Mouse (Mus musculus) forebrain, embryonic 12.5 days (tissue): Measurements from ENCODE around the gene Gimap8. TPM values are rescaled to one million over a fixed set of nuclear protein-coding genes. Genes with fewer than 3 reads are reported as not detected.
"Not testable (repeated sequence)": the region's sequence is repeated elsewhere in the genome, so short reads cannot be mapped to it uniquely, and the experiment has no call there.

ENCODE experiments used
- ATAC-seq: fragments of 200-750 bp; cut with Nextera tagmentation; 2 replicates; pipeline ENCODE4 v1.8.0; 2017; ENCODE audit warnings: moderate TSS enrichment; ENCODE audit not compliant: low FRiP score
- H3K27ac ChIP-seq: fragments of 300-500 bp; sonication (generic); 2 replicates; pipeline ENCODE4 v1.5.1; 2016; ENCODE audit warnings: mild to moderate bottlenecking
- H3K27me3 ChIP-seq: fragments of 300-500 bp; sonication (generic); 2 replicates; pipeline ENCODE4 v1.6.1; 2016; ENCODE audit warnings: mild to moderate bottlenecking
- H3K36me3 ChIP-seq: fragments of 300-500 bp; sonication (generic); replicated peaks from 2 replicates; pipeline ENCODE4 v1.6.1; 2016; ENCODE audit warnings: mild to moderate bottlenecking
- H3K4me1 ChIP-seq: fragments of 300-500 bp; sonication (generic); 2 replicates; pipeline ENCODE4 v1.6.1; 2016
- H3K4me2 ChIP-seq: fragments of 300-500 bp; sonication (generic); 2 replicates; pipeline ENCODE4 v1.6.1; 2016; ENCODE audit warnings: mild to moderate bottlenecking, moderate library complexity
- H3K4me3 ChIP-seq: fragments of 300-500 bp; sonication (generic); replicated peaks from 2 replicates; pipeline ENCODE4 v1.5.1; 2016; ENCODE audit warnings: mild to moderate bottlenecking
- H3K9ac ChIP-seq: fragments of 300-500 bp; sonication (generic); 2 replicates; pipeline ENCODE4 v1.6.1; 2016; ENCODE audit warnings: mild to moderate bottlenecking
- H3K9me3 ChIP-seq: fragments of 300-500 bp; sonication (generic); 2 replicates; pipeline ENCODE4 v1.6.1; 2016
- WGBS: fragments of 180-500 bp; shearing (Covaris S2); methylation state at CpG from one replicate; pipeline ENCODE4 v1.1.7; 2016; 5-methylcytosine and 5-hydroxymethylcytosine counted together
- polyA plus RNA-seq: library from polyadenylated mRNA; unstranded; fragments of >200 nt; fragmentation: Nextera tagmentation; extraction: Ambion mirVana; gene quantifications from 2 replicates; pipeline ENCODE4 v1.2.1, GENCODE M21; 2016

The Gimap8 gene
- polyA plus RNA-seq, 1 experiment from 2014 or later = 0.36 TPM

DNA sequence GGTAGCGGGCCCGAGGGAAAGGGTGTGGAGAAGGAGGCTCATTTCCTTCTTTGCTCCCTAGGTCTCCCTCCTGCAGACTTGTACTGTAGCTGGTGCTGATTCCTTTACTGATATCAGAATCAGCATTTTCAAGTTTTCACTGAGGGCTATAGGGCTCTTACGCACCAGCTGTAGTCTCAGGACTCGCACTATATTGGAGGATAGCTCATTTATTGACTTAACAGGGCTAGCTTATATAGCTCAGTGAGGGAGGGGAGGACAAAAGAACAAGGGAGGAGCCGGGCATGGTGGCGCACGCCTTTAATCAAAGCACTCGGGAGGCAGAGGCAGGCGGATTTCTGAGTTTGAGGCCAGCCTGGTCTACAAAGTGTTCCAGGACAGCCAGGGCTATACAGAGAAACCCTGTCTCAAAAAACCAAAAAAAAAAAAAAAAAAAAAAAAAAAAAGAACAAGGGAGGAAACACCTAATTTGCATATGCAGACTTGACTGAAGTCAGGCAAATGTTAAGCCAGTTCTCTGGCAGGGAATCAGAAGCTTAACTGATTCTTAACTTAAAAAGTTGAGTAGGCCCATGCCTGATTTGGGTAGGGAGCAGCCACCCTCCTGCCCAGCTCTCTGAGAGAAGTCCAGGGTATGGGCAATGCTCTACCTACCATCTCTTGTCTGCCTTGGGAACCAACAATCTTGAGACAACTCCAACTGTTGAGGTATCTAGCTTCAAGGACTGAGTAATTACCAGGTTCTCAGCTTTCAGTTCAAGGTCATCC, 27.4 kb downstream of the Gimap8 start:
- Histone ChIP-seq H3K4me1 (peaks cover 8% of the 10 kb centered on the region), H3K4me2 (no peak overlapping the region), H3K27ac (no peak overlapping the region), H3K36me3 (no peaks in the 10 kb centered on the region), H3K4me3 (no peak overlapping the region), H3K27me3 (no peaks in the 10 kb centered on the region), H3K9ac (no peak overlapping the region), H3K9me3 (no peaks in the 10 kb centered on the region)
- 92% methylated on average over 9 of the region's 9 CpGs for WGBS
- ATAC-seq = no peak

DNA sequence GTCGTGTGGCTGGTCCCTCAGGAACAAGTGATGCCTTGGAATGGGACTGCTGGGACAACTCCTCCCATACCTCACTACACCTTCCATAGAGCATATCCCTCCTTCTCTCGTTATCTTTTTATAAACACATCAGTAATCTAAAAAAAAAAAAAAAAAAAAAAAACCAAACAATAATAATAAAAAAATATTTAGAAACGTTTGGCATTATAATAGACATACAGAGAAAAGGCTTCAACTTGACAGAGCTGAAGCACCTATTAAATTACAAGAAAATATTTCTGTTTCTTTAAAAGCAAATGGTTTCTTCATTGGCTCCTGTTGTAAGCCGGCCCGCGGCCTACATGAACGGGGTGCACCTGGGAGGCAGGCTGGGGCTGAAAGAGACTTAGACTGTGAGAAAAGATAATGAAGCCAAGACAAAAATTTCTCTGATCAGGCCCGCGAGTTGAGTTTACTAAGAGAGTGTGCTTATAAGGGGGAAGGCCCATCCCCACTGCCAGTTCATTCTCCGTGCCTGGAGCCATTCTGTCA, 28.4 kb downstream of the Gimap8 start:
- ATAC-seq = no peak
- no peak overlapping the region for H3K4me3 ChIP-seq
- no peaks in the 10 kb centered on the region for H3K27me3 ChIP-seq
- 47% methylated on average over 10 of the region's 10 CpGs for WGBS
- H3K9me3 ChIP-seq = no peaks in the 10 kb centered on the region
- H3K4me1 ChIP-seq = peaks cover 8% of the 10 kb centered on the region
- no peaks in the 10 kb centered on the region for H3K36me3 ChIP-seq
- H3K9ac ChIP-seq = no peak overlapping the region
- no peak overlapping the region for H3K27ac ChIP-seq
- peak overlapping the region; percentile 25 for H3K4me2 ChIP-seq

DNA sequence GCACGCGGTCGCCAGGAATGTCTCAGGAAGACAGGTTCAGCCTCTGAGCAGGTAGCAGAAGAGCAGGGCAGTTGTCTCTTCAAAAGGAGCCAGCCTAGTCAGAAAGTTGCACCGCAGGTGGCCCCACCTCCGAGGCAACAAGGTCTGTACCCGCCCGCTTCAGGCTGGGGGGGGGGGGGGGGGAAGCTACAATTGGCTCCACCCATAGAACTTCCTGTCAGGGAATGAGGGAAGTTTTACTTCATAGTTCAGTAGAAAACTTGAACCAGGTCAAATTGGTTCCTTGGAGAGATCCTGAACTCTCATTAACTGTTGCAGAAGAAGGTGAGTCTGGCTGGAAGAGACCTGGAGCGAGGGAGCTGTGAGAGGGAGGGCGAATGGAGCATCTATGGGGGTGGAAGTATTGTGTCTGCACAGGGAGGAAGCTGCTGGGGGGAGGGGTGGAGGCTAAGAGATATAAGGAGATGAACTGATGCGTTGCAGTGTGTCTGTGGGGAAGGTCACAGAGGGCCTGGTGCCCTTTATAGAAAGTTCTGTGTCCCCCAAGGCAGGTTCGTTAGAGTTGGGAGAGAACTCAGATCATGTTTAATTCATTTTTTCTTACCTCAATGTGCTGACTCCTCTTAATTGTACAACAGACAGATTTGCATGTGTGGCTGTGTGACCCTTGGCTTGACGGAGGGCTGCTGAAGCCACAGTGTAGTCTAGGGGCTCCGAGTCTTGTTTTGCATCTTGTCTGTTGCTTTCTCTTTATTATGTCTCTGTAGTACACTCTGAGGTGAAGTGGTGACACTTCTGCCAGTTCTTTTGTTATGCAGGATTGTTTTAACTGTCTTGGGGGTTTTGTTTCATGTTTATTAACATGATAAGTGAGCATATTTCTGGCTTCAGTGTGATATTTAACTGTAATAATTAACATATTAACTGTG, 29.2 kb downstream of the Gimap8 start, which contains the start of gene Gimap9:
Gimap9 (plus strand) TSS at position 199 of the 929 bp plus-strand sequence.
- no peaks in the 10 kb centered on the region for H3K9me3 ChIP-seq
- no peak within 1 kb of the TSS for H3K27ac ChIP-seq
- H3K4me2 ChIP-seq = peak within 1 kb of the TSS; percentile 25
- H3K27me3 ChIP-seq = no peaks in the 10 kb centered on the region
- H3K9ac ChIP-seq = no peak within 1 kb of the TSS
- no peaks in the 10 kb centered on the region for H3K36me3 ChIP-seq
- H3K4me3 ChIP-seq = no peak within 1 kb of the TSS
- H3K4me1 ChIP-seq = peaks cover 8% of the 10 kb centered on the region
- WGBS = 22% methylated on average over 12 of the region's 13 CpGs
- ATAC-seq = no peak

DNA sequence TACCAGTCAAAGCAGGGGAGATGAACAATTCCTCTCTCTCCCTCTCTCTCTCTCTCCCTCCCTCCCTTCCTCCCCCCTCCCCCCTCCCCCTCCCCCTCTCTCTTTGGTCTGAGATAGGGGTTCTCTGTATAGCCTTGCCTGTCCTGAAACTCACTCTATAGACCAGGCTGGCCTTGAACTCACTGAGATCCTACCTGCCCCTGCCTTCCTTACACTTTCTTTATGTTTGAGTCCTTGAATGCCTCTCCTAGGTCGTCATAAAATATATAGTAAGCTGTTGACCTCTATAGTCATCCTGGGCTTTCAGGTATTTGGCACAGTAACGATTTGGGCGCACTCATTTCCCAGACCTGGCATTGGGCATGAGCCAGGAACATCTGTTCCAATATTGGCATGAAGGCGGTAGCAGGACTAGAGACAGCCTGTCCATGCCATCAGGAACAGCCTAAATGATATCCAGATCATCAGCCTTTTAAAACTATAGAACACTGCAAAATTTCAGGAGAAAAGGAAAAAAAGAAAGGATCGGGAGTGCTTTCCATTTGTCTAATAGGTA, 29.9 kb downstream of the Gimap8 start:
- Histone ChIP-seq H3K36me3 (no peaks in the 10 kb centered on the region), H3K9ac (no peak overlapping the region), H3K9me3 (no peaks in the 10 kb centered on the region), H3K4me1 (peaks cover 8% of the 10 kb centered on the region), H3K27me3 (no peaks in the 10 kb centered on the region), H3K4me3 (no peak overlapping the region), H3K4me2 (no peak overlapping the region), H3K27ac (no peak overlapping the region)
- WGBS = 85% methylated on average over 5 of the region's 5 CpGs
- no peak for ATAC-seq

DNA sequence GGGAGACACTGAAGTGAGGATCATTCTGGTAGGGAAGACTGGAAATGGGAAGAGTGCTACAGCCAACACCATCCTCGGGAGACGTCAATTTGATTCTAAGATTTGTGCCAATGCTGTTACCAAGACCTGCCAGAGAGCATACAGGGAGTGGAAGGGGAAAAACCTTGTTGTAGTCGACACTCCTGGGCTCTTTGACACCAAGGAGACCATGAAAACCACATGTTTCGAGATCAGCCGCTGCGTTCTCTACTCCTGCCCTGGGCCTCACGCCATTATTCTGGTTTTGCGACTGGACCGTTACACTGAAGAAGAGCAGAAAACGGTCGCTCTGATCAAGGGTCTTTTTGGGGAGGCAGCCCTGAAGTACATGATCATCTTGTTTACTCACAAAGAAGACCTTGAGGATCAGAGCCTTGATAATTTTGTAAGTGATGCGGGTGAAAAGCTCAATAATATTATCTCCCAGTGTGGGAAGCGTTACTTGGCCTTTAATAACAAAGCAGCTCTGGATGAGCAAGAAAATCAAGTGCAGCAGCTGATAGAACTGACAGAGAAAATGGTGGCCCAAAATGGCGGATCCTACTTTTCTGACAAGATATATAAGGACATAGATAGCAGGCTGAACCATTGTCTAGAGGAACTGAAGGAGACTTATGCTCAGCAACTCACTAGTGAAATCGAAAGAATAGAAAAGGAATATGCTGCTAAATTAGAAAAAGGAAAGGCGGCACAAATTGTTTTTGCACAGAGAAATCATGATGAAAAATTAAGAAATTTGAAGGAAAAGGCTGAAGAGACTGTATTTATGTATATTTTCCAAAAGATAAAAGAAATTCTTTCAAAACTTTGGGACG, 30.7 kb downstream of the Gimap8 start:
- Histone ChIP-seq H3K4me2 (no peak overlapping the region), H3K27me3 (no peaks in the 10 kb centered on the region), H3K4me3 (no peak overlapping the region), H3K4me1 (peaks cover 8% of the 10 kb centered on the region), H3K9me3 (no peaks in the 10 kb centered on the region), H3K27ac (no peak overlapping the region), H3K9ac (no peak overlapping the region), H3K36me3 (no peaks in the 10 kb centered on the region)
- 92% methylated on average over 17 of the region's 17 CpGs for WGBS
- ATAC-seq = no peak

DNA sequence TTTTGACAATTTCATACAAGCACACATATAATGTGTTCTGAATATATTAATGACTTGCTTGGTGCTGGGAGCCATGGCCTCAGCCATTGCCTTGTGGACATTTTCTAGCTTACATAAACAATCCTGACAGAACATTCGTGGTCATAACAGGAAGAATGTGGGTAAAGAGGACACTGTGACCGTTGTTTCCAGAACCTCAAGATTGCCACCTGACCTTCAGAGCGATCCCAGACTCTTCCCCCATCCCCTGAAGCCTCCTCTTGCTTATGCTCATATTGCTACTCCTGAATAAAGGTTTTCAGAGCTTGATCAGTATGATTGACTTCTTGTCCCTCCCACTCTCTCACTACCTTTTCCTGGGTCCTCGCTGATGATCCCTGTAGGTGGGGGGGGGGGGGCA, 31.4 kb downstream of the Gimap8 start:
- H3K4me3 ChIP-seq = no peak overlapping the region
- no peak overlapping the region for H3K4me2 ChIP-seq
- H3K27me3 ChIP-seq = no peaks in the 10 kb centered on the region
- H3K27ac ChIP-seq = no peak overlapping the region
- 84% methylated on average over 4 of the region's 4 CpGs for WGBS
- H3K36me3 ChIP-seq = no peaks in the 10 kb centered on the region
- no peak overlapping the region for H3K9ac ChIP-seq
- H3K9me3 ChIP-seq = no peaks in the 10 kb centered on the region
- H3K4me1 ChIP-seq = peaks cover 8% of the 10 kb centered on the region
- ATAC-seq = no peak

DNA sequence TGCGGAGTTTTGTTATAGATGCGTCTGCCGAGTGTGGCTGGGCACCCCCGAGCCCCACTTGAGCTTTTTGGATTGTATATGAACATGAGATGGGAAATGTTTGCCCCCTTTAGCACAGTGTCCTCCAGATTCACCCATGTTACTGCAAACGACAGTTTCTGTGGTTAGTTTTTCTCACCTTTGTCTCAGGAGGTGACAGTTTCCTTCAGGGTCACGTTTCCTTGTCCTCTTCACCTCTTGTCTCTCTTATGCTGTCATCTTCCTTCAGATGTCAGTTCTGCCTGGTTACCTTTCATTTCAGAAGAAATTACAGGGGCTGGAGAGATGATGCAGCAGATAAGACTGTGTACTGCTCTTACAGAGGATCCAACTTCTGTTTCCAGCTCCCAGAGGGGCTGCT, 32.7 kb downstream of the Gimap8 start:
- no peaks in the 10 kb centered on the region for H3K36me3 ChIP-seq
- H3K9ac ChIP-seq = no peak overlapping the region
- no peaks in the 10 kb centered on the region for H3K9me3 ChIP-seq
- H3K27ac ChIP-seq = no peak overlapping the region
- 85% methylated on average over 6 of the region's 6 CpGs for WGBS
- ATAC-seq = no peak
- H3K4me1 ChIP-seq = peaks cover 8% of the 10 kb centered on the region
- H3K4me2 ChIP-seq = no peak overlapping the region
- no peak overlapping the region for H3K4me3 ChIP-seq
- H3K27me3 ChIP-seq = no peaks in the 10 kb centered on the region

DNA sequence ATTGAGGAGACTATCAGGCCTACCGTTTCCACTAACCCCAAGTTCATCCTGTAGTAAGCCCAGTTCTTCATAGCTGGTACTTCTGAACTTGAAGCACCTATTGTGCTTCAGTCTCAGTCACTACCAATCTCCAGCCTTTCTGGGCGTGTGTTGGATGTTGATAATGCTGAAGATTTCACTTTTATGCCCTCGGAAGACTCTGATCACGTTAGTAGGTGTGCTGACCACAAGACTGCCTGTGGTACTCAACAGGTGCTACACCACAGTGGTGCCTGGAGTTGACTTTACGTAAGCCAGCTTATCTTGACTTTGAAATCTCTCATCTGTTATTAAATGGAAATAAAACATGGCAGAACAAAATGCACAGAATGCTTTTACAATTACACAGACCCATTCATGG, 33.4 kb downstream of the Gimap8 start:
- no peak overlapping the region for H3K27ac ChIP-seq
- no peaks in the 10 kb centered on the region for H3K36me3 ChIP-seq
- no peaks in the 10 kb centered on the region for H3K27me3 ChIP-seq
- no peaks in the 10 kb centered on the region for H3K9me3 ChIP-seq
- no peak overlapping the region for H3K4me2 ChIP-seq
- ATAC-seq = no peak
- no peak overlapping the region for H3K4me3 ChIP-seq
- WGBS = 80% methylated on average over 5 of the region's 5 CpGs
- peaks cover 8% of the 10 kb centered on the region for H3K4me1 ChIP-seq
- H3K9ac ChIP-seq = no peak overlapping the region

DNA sequence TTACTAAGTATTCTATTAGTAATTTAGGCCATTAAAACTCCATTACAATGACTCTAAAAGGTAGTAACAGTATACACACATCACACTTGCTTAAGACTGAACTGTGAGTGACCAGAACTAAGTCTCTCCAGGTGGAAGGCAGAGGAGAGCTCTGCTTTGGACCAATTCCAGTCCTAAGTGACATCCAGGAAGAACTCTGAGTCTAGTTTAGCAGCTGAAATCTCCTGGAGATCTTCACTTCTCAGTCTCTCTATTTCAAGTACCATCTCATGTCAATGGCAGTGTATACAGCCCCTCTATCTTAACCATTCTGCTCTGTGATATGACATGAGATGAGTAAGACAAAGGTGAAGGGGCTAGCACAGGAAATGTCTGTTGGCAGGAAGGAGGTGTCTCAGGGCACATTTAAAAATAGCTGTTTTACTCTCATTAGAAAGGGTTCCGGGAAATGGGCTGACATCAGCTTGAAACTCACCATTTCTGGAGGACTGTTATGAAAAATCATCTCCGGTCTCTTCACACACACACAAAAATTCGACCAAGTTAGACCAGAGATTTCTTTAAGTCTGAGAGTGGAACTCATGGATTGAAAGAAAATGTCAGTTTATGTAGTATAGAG, 34.5 kb downstream of the Gimap8 start:
- ATAC-seq = no peak
- 82% methylated on average over 3 of the region's 3 CpGs for WGBS
- H3K4me3 ChIP-seq = no peak overlapping the region
- H3K27ac ChIP-seq = no peak overlapping the region
- H3K4me1 ChIP-seq = no peaks in the 10 kb centered on the region
- H3K9me3 ChIP-seq = no peaks in the 10 kb centered on the region
- H3K27me3 ChIP-seq = no peaks in the 10 kb centered on the region
- no peak overlapping the region for H3K4me2 ChIP-seq
- H3K9ac ChIP-seq = no peak overlapping the region
- no peaks in the 10 kb centered on the region for H3K36me3 ChIP-seq

DNA sequence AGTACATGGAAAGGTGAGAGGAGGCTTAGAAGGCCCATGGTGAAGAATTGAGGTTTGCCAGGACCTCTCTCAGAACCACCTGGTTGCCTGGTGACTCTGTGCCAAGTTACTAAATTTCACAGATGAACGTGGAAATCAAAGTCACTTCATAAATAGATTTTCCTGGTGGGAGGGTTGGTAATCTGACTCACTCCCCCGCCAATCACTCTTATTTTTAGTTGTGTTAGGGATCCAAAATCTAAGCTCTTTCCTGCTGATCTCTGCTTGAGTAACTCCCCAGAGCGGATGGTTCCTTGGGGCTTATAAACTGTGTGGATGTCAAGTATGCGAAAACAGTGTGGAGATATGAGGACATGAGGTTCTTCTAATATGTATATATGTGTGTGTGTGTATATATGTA, 35.2 kb downstream of the Gimap8 start:
- H3K4me3 ChIP-seq = no peak overlapping the region
- no peaks in the 10 kb centered on the region for H3K4me1 ChIP-seq
- ATAC-seq = no peak
- no peaks in the 10 kb centered on the region for H3K36me3 ChIP-seq
- no peaks in the 10 kb centered on the region for H3K9me3 ChIP-seq
- no peak overlapping the region for H3K4me2 ChIP-seq
- no peaks in the 10 kb centered on the region for H3K27me3 ChIP-seq
- H3K9ac ChIP-seq = no peak overlapping the region
- WGBS = 87% methylated on average over 4 of the region's 4 CpGs
- no peak overlapping the region for H3K27ac ChIP-seq

DNA sequence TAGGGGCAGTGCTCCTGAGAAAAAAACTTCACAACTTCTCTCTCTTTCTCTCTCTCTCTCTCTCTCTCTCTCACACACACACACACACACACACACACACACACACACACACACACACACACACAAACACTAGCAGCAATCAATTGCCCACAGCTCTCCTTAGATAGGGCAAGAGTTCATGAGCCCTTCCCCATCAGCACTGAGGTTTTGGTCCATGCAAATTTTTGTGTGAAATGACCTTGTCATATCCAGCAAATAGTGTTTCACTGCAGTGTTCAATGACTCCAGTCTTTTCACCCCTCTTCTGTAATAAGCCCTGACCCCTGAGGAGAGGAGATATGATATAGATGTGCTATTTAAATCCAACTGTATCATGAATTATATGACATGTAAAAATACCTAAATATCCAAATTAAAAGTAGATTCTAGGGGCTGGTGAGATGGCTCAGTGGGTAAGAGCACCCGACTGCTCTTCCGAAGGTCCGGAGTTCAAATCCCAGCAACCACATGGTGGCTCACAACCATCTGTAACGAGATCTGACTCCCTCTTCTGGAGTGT, 36.3 kb downstream of the Gimap8 start:
- ATAC-seq, H3K4me3 ChIP-seq, H3K36me3 ChIP-seq, H3K9ac ChIP-seq, H3K27me3 ChIP-seq, H3K9me3 ChIP-seq, H3K4me1 ChIP-seq, H3K27ac ChIP-seq, H3K4me2 ChIP-seq: not testable (repeated sequence)
- WGBS = 96% methylated on average over 4 of the region's 4 CpGs
